Mouse (Mus musculus): ENCODE results near the gene Speg. TPM values are rescaled to one million over a fixed set of nuclear protein-coding genes. Genes with fewer than 3 reads are reported as not detected.

Gene Speg
- polyA plus RNA-seq, 1 experiment from 2014 or later = 15.9 TPM

- Histone ChIP-seq H3K4me3 (no peak overlapping the region), H3K36me3 (no peaks in the 10 kb centered on the region), H3K27me3 (peaks cover 58% of the 10 kb centered on the region), H3K9ac (peak overlapping the region; percentile 59; the same call in 1 of the 2 replicates), H3K4me1 (replicated peaks) (peaks cover 100% of the 10 kb centered on the region), H3K4me2 (peak overlapping the region; percentile 71), H3K9me3 (no peaks in the 10 kb centered on the region), H3K27ac (peak overlapping the region; percentile 93)
- no peak for ATAC-seq (ENCODE audit: low FRiP score)
- WGBS = 2% methylated on average over 14 of the region's 14 CpGs
These were observed 73.8 kb downstream of the Speg start for GRCm38 (mm10) chr1:75448937-75449336.

GRCm38 (mm10) chr1:75449377-75450135 is 74.5 kb downstream of the Speg start:
- Histone ChIP-seq H3K27ac (peak overlapping the region; percentile 93), H3K9me3 (no peaks in the 10 kb centered on the region), H3K36me3 (no peaks in the 10 kb centered on the region), H3K9ac (peak overlapping the region; percentile 78), H3K4me1 (replicated peaks) (peaks cover 99% of the 10 kb centered on the region), H3K4me3 (peak overlapping the region; percentile 41), H3K4me2 (peak overlapping the region; percentile 71), H3K27me3 (peaks cover 62% of the 10 kb centered on the region)
- WGBS = 3% methylated on average over 8 of the region's 8 CpGs
- no peak for ATAC-seq (ENCODE audit: low FRiP score)

GRCm38 (mm10) chr1:75450314-75451005 is 75.4 kb downstream of the Speg start, which contains the start of gene Asic4:
Asic4 (plus strand) TSS chr1:75450436.
- Histone ChIP-seq H3K4me2 (peak within 1 kb of the TSS; percentile 71), H3K27ac (peak within 1 kb of the TSS; percentile 93), H3K9me3 (no peaks in the 10 kb centered on the region), H3K27me3 (peaks cover 66% of the 10 kb centered on the region), H3K4me1 (replicated peaks) (peaks cover 98% of the 10 kb centered on the region), H3K9ac (peak within 1 kb of the TSS; percentile 78), H3K36me3 (no peaks in the 10 kb centered on the region), H3K4me3 (peak within 1 kb of the TSS; percentile 41)
- ATAC-seq (ENCODE audit: low FRiP score) = no peak
- WGBS = 2% methylated on average over 35 of the region's 35 CpGs

GRCm38 (mm10) chr1:75451900-75452299 is 76.8 kb downstream of the Speg start:
- Histone ChIP-seq H3K4me3 (peak overlapping the region; percentile 41), H3K27ac (peak overlapping the region; percentile 93), H3K4me2 (peak overlapping the region; percentile 71), H3K4me1 (replicated peaks) (peaks cover 98% of the 10 kb centered on the region), H3K9me3 (no peaks in the 10 kb centered on the region), H3K9ac (peak overlapping the region; percentile 78), H3K36me3 (no peaks in the 10 kb centered on the region), H3K27me3 (peaks cover 69% of the 10 kb centered on the region)
- 54% methylated on average over 5 of the region's 5 CpGs for WGBS
- no peak for ATAC-seq (ENCODE audit: low FRiP score)

GRCm38 (mm10) chr1:75455433-75455832 is 80.3 kb downstream of the Speg start:
- peaks cover 55% of the 10 kb centered on the region for H3K27me3 ChIP-seq
- peak overlapping the region; percentile 23; the same call in 1 of the 2 replicates for H3K4me2 ChIP-seq
- H3K36me3 ChIP-seq = no peaks in the 10 kb centered on the region
- 77% methylated on average over 3 of the region's 3 CpGs for WGBS
- peaks cover 89% of the 10 kb centered on the region for H3K4me1 ChIP-seq (replicated peaks)
- H3K4me3 ChIP-seq = no peak overlapping the region
- no peak for ATAC-seq (ENCODE audit: low FRiP score)
- H3K27ac ChIP-seq = peak overlapping the region; percentile 70
- 0 out of 2 replicates have a peak overlapping the region, but pooled peaks have one; percentile 6 for H3K9ac ChIP-seq
- no peaks in the 10 kb centered on the region for H3K9me3 ChIP-seq

GRCm38 (mm10) chr1:75455948-75456347 is 80.9 kb downstream of the Speg start:
- no peaks in the 10 kb centered on the region for H3K36me3 ChIP-seq
- 0 out of 2 replicates have a peak overlapping the region, but pooled peaks have one; percentile 6 for H3K9ac ChIP-seq
- H3K27me3 ChIP-seq = peaks cover 50% of the 10 kb centered on the region
- H3K4me2 ChIP-seq = peak overlapping the region; percentile 23
- 11% methylated on average over 5 of the region's 5 CpGs for WGBS
- peaks cover 84% of the 10 kb centered on the region for H3K4me1 ChIP-seq (replicated peaks)
- no peaks in the 10 kb centered on the region for H3K9me3 ChIP-seq
- H3K4me3 ChIP-seq = no peak overlapping the region
- peak; percentile 52 for ATAC-seq (ENCODE audit: low FRiP score)
- peak overlapping the region; percentile 70 for H3K27ac ChIP-seq

- Histone ChIP-seq H3K9me3 (no peaks in the 10 kb centered on the region), H3K27me3 (peaks cover 42% of the 10 kb centered on the region), H3K4me3 (no peak overlapping the region), H3K4me2 (peak overlapping the region; percentile 54), H3K36me3 (no peaks in the 10 kb centered on the region), H3K4me1 (replicated peaks) (peaks cover 74% of the 10 kb centered on the region), H3K27ac (peak overlapping the region; percentile 85), H3K9ac (0 out of 2 replicates have a peak overlapping the region, but pooled peaks have one; percentile 15)
- ATAC-seq (ENCODE audit: low FRiP score) = no peak
- 5% methylated on average over 14 of the region's 14 CpGs for WGBS
These were observed 81.9 kb downstream of the Speg start for GRCm38 (mm10) chr1:75456746-75457564.

- Histone ChIP-seq H3K27ac (peak overlapping the region; percentile 85), H3K9ac (peak overlapping the region; percentile 58; the same call in 1 of the 2 replicates), H3K4me3 (no peak overlapping the region), H3K27me3 (peaks cover 38% of the 10 kb centered on the region), H3K4me1 (replicated peaks) (peaks cover 67% of the 10 kb centered on the region), H3K36me3 (no peaks in the 10 kb centered on the region), H3K9me3 (no peaks in the 10 kb centered on the region), H3K4me2 (peak overlapping the region; percentile 54)
- ATAC-seq (ENCODE audit: low FRiP score) = no peak
- WGBS = 2% methylated on average over 9 of the region's 10 CpGs
These were observed 82.6 kb downstream of the Speg start for GRCm38 (mm10) chr1:75457710-75458024.

GRCm38 (mm10) chr1:75458025-75458788 is 83.1 kb downstream of the Speg start:
- H3K27ac ChIP-seq = peak overlapping the region; percentile 85
- H3K4me2 ChIP-seq = peak overlapping the region; percentile 54
- peak; percentile 50 for ATAC-seq (ENCODE audit: low FRiP score)
- H3K4me3 ChIP-seq = peak overlapping the region; percentile 30
- peak overlapping the region; percentile 58 for H3K9ac ChIP-seq
- WGBS = 2% methylated on average over 42 of the region's 42 CpGs
- H3K4me1 ChIP-seq (replicated peaks) = peaks cover 62% of the 10 kb centered on the region
- H3K36me3 ChIP-seq = no peaks in the 10 kb centered on the region
- no peaks in the 10 kb centered on the region for H3K9me3 ChIP-seq
- H3K27me3 ChIP-seq = peaks cover 34% of the 10 kb centered on the region

GRCm38 (mm10) chr1:75458789-75459684 is 83.9 kb downstream of the Speg start:
- Histone ChIP-seq H3K27me3 (peaks cover 27% of the 10 kb centered on the region), H3K4me1 (replicated peaks) (peaks cover 63% of the 10 kb centered on the region), H3K4me3 (peak overlapping the region; percentile 30), H3K27ac (peak overlapping the region; percentile 85), H3K9me3 (no peaks in the 10 kb centered on the region), H3K36me3 (no peaks in the 10 kb centered on the region), H3K4me2 (peak overlapping the region; percentile 54), H3K9ac (peak overlapping the region; percentile 58)
- 14% methylated on average over 23 of the region's 23 CpGs for WGBS
- ATAC-seq (ENCODE audit: low FRiP score) = no peak

- Histone ChIP-seq H3K9me3 (no peaks in the 10 kb centered on the region), H3K9ac (no peak overlapping the region), H3K4me3 (no peak overlapping the region), H3K4me1 (replicated peaks) (peaks cover 60% of the 10 kb centered on the region), H3K27ac (no peak overlapping the region), H3K36me3 (no peaks in the 10 kb centered on the region), H3K4me2 (no peak overlapping the region), H3K27me3 (peaks cover 30% of the 10 kb centered on the region)
- WGBS = 79% methylated on average over 7 of the region's 7 CpGs
- ATAC-seq (ENCODE audit: low FRiP score) = no peak
These were observed 85.2 kb downstream of the Speg start for GRCm38 (mm10) chr1:75460297-75460696.
